Mouse (Mus musculus): ENCODE measurements around the gene Urm1.

GRCm38 (mm10) chr2:29868949-29869645 lies 49.2 kb downstream of the Urm1 start, which contains the start of gene Cercam:
- TF ChIP-seq CTCF (IDR thresholded peaks at IDR 0.05; ENCODE audit: extremely low read depth, insufficient read length, insufficient replicate concordance, low read depth, low read length) (peak; percentile 94), POLR2A (IDR thresholded peaks at IDR 0.05; ENCODE audit: low read depth, low read length) (no peak)
